Mouse (Mus musculus) bone marrow macrophage, adult 2 months (primary cell): ENCODE data around the gene Aars2.

Source experiments
- CTCF ChIP-seq: IDR thresholded peaks from 2 replicates; pipeline ENCODE4 v1.5.1; 2012; ENCODE audit warnings: low read depth, mild to moderate bottlenecking, low read length, moderate library complexity
- POLR2A ChIP-seq: IDR thresholded peaks from 2 replicates; pipeline ENCODE4 v1.6.1; 2012; ENCODE audit warnings: mild to moderate bottlenecking, low read depth, low read length, borderline replicate concordance

- no peak for TF ChIP-seq CTCF
- TF ChIP-seq POLR2A = no peak
Measured at GRCm38 (mm10) chr17:45517549-45518215, 11.0 kb downstream of the Aars2 start.
